Mouse (Mus musculus) large intestine, adult 2 months (tissue): ENCODE data around the gene Dtd1. TPM values are rescaled to one million over a fixed set of nuclear protein-coding genes. Genes with fewer than 3 reads are reported as not detected.

Experiments used
- DNase-seq: peaks from one replicate; pipeline ENCODE4 v3.0.0-alpha.2; 2012; ENCODE audit warnings: low read depth, low spot score
- WGBS: fragments of 180-500 bp; shearing (Covaris S2); methylation state at CpG from one replicate; pipeline ENCODE4 v1.1.7; 2018; 5-methylcytosine and 5-hydroxymethylcytosine counted together
- polyA plus RNA-seq: library from polyadenylated mRNA; depleted of rRNA; stranded (reverse); fragments of >200 nt; gene quantifications from 2 replicates; pipeline ENCODE4 v1.2.3, GENCODE M21; 2012

The Dtd1 gene
- polyA plus RNA-seq, 1 experiment, result 6.5 TPM

DNA sequence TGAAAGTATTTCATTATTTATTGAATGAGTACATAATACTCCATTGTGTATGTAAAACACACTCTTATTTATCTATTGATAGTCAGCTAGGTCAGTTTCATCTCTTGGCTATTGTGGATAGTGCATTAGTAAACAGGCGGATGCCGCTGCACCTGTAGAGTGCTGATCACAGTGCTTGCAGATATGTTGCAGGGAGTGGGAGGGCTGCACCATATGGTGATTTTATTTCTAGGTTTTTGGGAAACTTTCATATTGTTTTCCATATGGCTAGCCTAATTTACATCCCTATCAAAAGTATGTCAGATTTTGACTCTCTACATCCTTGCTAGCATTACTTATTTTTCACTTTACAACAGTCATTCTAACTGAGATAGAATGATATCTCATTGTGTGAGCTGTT is 155.3 kb downstream of the Dtd1 start:
- WGBS, result 100% methylated on average over 2 of the region's 2 CpGs
- DNase-seq, result no peak

DNA sequence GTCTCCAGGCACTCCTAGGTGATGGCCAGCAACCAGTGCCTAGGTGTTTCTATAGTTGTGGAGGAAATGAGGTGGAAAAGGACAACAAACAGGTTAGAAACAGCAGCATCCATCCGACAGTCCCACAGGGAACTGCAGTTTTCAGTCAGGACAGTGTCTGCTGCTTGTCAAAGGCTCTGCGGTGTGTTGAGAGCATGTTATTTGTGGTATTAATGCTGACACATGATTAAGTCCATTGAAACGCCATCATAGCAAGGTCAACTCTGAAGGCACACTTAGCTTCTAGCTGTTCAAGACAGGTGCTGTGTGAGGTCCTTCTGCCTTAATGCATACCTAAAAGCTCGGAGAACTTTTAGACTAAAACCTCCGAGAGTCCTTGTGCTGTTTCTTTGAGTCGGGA is 161.0 kb downstream of the Dtd1 start:
- no peak for DNase-seq
- 89% methylated on average over 6 of the region's 6 CpGs for WGBS

DNA sequence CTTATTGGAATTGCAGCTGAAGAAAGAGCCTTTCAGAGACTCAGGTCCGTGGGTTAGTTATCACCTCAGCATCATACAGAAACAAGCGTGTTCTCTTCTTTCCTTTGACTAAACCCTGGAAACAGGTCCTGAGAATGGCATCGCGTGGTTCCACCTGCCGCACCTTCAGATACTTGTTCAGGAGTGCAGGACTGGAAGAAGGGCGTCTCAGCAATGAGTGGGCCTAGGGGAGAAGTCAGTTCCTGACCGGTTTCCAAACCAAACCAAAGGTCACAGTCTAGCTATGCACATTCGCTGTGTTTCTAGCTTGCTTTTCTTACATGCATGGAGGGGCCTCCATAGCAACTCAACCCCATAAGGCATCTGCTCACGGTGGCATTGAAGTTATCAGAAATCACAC is 164.0 kb downstream of the Dtd1 start:
- no peak for DNase-seq
- 92% methylated on average over 9 of the region's 9 CpGs for WGBS

DNA sequence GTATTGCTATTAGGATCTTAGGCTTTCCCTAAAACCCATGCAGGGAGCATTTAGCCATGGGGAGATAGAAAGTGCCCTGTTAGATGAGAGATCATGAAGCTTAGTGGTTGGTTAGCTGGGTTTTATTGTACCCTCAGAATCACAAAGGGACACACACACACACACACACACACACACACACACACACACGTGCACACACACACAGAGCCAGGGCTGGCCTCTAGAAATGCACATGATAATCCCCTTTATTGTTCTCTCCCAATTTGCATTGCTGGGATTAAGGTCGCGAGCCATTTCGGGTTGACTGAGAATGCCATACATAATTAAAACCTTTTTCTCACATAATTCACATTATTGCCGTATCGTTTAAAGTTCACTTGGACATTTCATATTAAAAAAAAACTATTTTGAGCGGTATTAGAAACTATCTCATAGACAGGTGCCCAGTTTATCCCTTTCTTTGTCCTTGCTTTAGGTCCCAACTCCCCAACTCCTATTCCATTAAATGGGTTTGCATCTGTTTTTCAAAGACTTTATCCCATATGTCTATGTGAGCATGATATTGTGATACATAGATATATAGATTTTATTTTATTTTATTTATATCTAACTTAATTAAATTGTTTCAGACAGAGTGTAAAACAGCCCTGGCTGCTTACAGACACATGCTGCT is 164.6 kb downstream of the Dtd1 start:
- 83% methylated on average over 7 of the region's 7 CpGs for WGBS
- DNase-seq, result no peak

DNA sequence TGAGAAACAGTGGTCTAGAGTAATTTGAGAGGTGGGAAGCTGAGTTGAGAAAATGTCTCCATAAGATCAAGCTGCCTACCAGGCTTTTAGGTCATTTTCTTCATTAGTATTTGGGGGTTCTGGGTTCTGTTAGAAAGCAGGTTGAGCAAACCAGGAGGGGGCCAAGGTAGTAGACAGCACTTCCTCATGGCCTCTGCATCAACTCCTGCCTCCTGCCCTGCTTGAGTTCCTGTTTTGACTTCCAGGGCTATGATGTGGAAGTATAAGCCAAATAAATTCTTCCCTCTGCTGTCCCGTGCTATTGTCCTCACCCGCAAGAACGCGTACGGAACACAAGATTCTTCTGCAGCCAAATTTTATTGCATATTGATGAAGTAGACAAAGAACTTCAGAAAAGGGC is 165.5 kb downstream of the Dtd1 start:
- no peak for DNase-seq
- 95% methylated on average over 5 of the region's 5 CpGs for WGBS

DNA sequence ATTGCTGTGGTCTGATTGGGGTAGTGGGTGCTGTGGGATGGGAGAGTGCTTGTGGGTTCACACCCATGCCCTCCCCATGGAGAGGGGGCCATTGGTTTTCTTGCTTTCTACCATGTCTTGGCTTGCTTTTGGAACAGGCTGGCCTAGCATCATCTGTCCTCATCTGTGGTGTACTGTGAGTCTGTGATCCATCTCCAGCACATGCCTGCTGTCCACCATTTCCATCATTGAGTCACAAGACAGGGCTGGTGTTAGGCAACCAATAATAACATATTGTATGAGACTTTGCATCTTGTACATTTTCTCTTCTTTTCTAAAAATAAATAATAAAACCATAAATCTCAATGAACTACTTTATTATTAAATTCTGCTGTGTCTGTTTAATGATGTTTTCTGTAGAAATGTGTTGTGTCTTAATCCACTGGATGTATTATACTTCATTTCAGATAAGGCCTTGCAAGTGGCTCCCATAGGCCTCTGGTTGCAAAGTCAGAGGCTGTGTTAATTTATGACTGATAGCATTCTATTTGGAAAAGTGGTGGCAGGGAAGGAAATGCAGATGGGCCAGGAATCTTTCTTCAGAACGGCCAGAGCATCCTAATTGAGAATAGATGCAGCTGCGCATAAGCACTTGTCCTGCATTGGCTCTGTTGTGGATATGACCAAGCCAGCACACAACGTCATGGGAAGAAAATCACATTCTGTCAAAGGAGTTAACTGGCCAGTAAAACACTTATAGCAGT is 168.8 kb downstream of the Dtd1 start:
- no peak for DNase-seq

DNA sequence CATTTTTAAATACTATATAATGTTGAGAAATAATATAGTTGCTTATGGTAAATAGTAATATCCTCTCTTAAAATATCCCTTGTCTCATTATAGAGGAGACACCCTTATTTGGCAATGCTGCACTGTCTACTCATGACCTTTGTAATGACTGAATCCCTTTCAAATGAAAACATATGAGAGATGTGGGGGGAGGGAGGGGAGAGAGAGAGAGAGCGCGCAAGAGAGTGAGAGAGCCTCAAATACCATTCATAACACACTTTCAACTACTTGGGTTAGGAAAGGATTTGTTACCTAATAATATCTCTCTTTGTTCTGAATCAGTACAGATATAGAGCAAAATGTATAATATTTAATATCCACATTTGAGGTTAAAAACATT is 169.4 kb downstream of the Dtd1 start:
- DNase-seq, result no peak
- 78% methylated on average over 2 of the region's 2 CpGs for WGBS

More for the DNA sequence above, 168.8 kb downstream of the Dtd1 start:
- 68% methylated on average over 3 of the region's 3 CpGs for WGBS

DNA sequence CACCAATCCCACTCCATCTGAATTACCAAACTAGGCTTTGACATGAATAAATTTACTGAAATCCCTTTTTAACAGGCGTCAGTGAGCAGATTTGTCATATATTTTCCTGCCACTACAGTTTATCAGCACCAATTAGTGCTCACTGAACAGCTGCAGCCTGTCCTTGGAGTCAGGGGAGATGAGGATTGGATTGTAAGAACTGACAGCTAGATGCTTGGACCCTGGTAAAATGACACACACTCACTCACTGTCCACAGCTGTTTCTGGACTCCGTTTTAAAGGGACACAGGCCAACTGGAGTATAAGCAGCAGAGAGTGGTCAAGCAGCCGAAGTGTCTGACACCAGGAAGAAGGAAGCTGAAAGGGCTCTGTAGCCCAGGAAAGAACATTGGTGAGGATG is 169.9 kb downstream of the Dtd1 start:
- DNase-seq, result no peak
- 55% methylated on average over 3 of the region's 3 CpGs for WGBS

DNA sequence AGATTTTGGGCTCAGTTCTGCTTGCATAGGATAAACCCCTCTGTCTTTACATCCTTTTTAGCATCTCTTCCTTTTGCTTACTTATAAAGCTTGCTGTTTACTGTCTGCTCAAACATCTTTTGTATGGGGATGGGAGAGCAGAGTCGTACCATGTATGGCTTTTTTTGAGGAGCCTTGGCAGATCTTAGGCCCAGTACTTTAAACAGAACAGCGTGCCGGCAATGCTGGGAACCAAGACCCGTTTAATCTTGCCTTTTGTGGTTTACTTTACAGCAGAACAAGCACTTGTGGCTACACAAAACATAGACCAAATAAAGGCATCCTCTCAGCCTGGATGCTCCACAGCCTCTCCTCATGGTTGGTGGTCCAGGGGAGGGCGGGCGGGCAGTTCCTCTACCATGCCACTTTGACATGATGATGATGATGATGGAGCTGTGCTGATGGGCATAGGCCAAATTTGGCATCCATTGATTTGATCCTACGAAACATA is 170.8 kb downstream of the Dtd1 start:
- 81% methylated on average over 7 of the region's 7 CpGs for WGBS

DNA sequence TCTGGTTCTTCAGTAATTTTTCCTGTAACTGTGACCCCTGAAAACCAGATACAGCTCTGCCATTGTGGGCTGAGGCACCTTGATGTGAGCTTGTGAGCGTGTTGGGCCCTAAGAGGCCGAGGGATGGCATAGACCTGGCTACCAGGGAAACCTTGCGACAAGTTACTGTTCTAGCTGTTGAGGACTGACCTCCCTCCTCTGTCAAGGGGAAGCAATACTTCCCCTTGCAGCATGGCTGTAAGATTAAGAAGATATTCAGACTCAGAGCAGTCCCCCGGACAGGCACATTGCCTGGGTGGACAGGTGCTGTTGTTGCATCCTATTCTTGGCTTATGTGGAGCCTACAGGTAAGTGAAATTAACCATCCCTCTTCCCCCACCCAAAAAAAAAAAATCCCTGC is 172.1 kb downstream of the Dtd1 start:
- 90% methylated on average over 4 of the region's 4 CpGs for WGBS
- no peak for DNase-seq

More for the DNA sequence above, 170.8 kb downstream of the Dtd1 start:
- no peak for DNase-seq

DNA sequence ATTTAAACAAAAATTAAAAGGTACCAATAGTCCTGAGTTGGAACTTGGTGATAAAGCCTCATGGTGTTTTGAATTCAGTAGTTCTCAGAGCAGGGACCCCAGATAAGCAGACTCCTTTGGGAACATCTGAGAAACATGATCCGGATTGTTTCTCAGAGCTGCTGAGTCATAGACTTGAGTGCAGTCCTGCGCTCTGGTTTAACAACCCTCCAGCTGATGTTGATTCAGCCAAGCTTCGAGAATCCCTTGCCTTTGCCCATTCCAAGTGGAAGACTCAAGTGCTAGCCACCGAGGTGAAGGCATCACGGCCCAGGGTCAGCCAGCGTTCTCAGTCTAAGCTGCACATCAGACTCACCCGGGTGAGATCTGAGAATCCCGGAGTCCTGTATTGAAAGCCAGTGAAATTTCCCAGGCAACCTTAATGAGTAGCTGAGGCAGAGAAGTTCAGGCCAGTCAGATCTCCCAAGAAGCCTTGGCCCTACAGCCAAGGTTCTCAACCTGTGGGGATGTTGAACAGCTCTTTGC is 175.0 kb downstream of the Dtd1 start:
- WGBS, result 51% methylated on average over 8 of the region's 8 CpGs
- DNase-seq, result no peak

DNA sequence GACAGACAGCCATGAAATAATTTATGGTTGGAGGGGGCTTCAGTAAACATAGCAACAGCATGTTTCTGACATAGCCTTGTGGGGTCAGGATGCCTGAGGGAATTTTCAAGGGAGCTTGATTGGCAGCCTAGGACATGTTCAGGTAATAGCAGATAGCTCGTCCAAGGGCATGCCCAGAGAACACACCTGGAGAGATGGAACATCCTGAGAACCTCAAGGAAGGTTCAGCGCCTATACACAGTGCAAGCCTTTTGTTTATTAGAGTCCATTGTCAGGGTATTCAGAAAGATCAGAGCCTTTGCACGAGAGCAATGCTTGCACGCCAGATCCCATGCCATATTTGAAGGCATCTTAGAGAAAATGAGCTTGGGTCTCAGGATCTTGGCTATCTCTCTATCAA is 175.9 kb downstream of the Dtd1 start:
- no peak for DNase-seq
- WGBS, result 91% methylated on average over 4 of the region's 4 CpGs

DNA sequence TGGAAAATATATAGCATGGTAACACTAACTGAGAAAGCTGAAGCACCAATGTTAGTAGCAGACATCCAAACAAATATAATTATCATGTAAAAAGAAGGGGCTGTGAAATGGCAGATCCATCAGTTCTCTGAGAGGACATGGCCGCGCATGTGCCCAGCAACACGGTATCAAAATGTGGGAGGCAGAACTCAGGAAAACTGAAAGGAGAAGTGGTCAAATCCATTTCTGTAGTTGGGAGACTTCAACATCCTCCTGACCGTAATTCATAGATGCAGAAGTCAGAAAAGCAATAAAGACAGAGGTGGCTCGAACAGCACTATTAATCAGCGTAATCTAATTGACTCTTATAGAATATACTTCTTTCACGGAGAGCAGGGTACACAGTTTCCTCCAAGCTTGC is 179.6 kb downstream of the Dtd1 start:
- DNase-seq, result no peak
- 85% methylated on average over 7 of the region's 7 CpGs for WGBS

DNA sequence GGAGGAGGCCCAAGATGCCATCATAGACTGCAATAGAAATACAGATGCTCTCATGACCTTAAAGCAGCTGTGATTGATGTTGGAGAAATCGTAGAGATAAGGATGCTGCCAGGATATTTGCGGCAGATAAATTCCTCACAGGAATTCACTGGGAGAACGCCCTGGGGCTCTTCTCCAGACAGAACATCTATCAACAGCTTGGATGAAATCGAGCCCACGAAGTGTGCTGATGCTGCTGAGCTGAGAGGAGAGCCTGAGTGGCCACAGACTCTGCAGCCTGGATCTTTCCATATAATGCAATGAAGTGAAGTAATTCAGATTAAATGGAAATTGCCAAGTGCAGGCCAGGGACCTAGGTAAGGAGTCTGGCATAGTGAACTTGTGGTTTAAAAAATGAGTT is 181.0 kb downstream of the Dtd1 start:
- WGBS, result 74% methylated on average over 5 of the region's 5 CpGs
- no peak for DNase-seq

DNA sequence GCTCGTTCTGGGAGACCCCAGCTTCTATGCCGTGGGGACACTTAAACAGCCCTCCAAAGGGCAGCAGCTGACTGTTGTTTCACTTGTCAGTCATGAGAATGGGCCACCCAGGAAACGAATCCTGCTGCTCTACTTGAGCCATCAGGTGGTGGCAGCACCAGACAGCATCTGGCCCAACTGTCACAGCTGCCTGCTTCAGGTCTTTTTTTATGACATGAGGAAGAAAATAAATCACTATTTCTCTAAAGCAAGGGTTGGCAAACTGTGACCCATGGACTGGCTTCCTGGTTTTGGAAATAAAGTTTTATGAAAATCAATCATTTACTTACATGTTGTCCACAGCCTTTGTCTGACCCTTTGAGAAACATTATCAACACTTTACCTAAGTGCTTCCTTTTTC is 182.2 kb downstream of the Dtd1 start:
- 42% methylated on average over 3 of the region's 3 CpGs for WGBS
- no peak for DNase-seq

DNA sequence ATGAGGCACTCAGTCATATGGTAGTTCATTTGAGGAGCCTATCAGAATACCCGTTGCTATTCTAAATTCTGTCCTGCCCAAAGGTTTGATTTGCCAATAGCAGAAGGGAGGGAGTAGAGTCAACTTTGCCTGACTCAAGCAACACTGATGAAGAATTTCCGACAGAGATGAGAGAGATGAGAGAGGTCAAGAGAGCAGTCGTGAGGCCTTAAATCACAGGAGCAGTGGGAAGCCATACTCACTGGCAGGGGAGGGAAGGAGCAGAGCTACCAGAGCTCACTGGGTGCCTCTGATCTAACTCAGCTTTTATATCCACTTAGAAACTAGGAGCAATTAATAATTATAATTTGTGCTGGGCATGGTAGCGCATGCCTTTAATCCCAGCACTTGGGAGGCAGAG is 182.8 kb downstream of the Dtd1 start:
- no peak for DNase-seq
- WGBS, result 37% methylated on average over 4 of the region's 4 CpGs

DNA sequence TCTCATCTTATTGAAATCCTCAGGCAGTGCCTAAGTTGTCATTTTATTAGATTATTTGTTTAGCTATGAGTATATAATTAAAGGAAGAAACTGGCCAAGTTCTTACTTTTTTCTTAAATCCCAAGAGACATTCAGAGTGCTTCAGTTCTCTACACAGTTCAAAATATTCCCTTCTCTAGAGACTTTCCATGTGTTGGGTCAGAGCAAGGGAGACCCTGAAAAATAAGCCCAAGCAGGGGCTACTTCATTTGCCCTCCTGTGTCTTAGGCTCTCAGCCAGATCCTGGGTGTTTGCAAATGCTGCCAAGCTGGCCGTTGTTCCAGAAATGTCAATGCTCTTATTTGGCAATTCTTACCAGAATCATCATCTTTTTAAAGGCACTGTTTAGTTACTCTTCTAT is 183.5 kb downstream of the Dtd1 start:
- 56% methylated on average over 1 of the region's 1 CpGs for WGBS
- DNase-seq, result no peak

DNA sequence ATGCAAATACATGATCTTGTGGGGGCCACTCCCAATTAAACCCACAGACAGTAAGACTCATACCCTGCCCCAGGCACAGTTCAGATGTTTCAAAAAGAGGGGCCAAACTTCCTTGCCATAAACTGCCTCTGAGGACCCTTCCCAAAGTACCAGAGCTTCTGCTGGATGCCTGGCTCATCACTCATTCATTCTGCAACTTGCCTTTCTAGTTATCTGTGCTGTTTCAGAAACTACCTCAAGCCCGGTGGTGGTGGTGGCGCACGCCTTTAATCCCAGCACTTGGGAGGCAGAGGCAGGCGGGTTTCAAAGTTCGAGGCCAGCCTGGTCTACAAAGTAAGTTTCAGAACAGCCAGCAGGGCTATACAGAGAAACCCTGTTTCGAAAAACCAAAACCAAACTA is 184.1 kb downstream of the Dtd1 start:
- DNase-seq, result no peak
- 98% methylated on average over 6 of the region's 6 CpGs for WGBS

DNA sequence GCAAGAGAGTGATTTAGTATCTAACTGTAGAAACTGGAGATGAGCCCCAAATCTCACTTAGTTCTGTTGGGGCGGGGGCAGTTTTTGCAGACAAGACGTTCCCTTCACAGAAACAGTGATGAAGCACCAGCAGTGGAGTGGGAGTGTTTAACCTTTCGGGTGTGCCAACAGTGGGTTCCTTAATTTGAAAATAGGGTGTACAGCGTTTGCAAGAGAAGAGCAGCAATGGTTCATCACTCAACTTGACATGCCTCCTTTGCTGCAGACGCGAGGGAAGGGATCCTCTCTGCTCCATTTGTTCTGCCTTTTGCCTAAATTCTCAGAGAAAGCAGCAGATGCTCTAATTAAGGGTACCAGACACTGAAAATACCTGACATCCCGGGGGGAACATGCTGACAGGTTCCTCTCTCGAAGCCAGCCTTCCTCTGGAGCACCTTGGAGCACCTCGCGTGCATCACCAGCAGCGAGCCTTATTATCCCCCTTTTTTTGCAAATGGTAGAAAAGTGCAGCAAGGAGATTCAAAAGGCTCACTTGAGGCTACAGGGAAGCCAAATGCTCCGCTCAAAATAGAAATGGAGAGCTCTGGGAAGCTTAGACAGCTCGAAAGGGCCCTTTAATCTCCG is 192.1 kb downstream of the Dtd1 start:
- WGBS, result 78% methylated on average over 14 of the region's 14 CpGs
- no peak for DNase-seq

DNA sequence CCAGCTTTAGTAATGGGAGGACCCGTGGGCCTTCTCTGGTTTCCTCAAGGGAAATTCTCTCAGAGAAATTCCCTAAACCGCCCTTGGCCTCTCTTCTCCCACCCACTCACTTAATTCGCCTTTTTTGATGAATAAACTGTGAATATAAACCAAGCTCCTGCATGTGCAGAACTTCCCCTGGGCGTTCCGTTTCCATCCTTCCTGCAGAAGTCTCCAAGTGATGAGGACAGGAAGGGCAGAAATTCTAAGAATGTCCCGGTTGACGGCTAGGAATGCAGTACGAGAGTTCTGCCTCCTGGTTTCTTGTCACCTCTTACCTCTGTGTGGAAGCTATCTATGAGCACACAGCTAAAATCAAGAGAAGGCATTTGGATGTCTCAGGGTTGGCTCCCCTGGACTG is 197.8 kb downstream of the Dtd1 start:
- 58% methylated on average over 8 of the region's 8 CpGs for WGBS
- no peak for DNase-seq
